Mouse (Mus musculus): ENCODE measurements at regions not wholly inside any gene's neighbourhood (a gene's known extent, or its start where the extent isn't known, plus 50 kb on each side); places are given as distances from the start of the nearest gene placed in this dataset.

GRCm38 (mm10) chr2:21048996-21049395 lies 80.3 kb upstream of the Arhgap21 start:
- TF ChIP-seq POLR2A (IDR thresholded peaks at IDR 0.05; ENCODE audit: borderline replicate concordance, extremely low read depth, insufficient read depth, insufficient read length, poor library complexity, severe bottlenecking) (no peak), CTCF (IDR thresholded peaks at IDR 0.05; ENCODE audit: borderline replicate concordance, extremely low read depth, insufficient read depth, insufficient read length) (no peak)

Measured in brain, embryonic 14.5 days (tissue).